Mouse (Mus musculus): ENCODE data around the gene Amn. TPM values are rescaled to one million over a fixed set of nuclear protein-coding genes. Genes with fewer than 3 reads are reported as not detected.
A peak's percentile ranks its signal among the peaks of the same experiment; 100 is the strongest.

The Amn gene
- polyA plus RNA-seq, 2 experiments, result 0.55 to 1.4 TPM

DNA sequence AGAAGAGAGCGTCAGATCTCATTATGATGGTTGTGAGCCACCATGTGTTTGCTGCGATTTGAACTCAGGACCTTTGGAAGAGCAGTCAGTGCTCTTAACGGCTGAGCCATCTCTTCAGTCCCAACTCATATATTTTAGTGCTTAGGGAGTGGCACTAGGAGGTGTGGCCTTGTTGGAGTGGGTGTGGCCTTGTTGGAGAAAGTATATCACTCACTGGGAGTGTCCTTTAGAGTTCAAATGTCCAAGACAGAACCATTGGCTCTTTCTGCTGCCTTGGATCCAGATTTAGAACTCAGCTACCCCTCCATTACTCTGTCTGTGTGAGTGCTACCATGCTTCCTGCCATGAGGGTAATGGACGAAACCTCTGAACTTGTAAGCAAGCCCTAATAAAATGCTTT, 37.1 kb upstream of the Amn start:
- H3K27me3 ChIP-seq (ENCODE audit: control insufficient read depth, insufficient read depth, low read length), result no peaks in the 10 kb centered on the region
- H3K4me1 ChIP-seq (ENCODE audit: control insufficient read depth, insufficient read depth, low read length), result peaks cover 3% of the 10 kb centered on the region
- H3K36me3 ChIP-seq (ENCODE audit: control insufficient read depth, insufficient read depth, low read length), result peaks cover 7% of the 10 kb centered on the region; the same call in 1 of the 2 replicates
- DNase-seq (ENCODE audit: low spot score), result no peak
- no peak for TF ChIP-seq POLR2A (IDR thresholded peaks at IDR 0.05; ENCODE audit: borderline replicate concordance, extremely low read depth, insufficient read depth, insufficient read length)
- H3K4me2 ChIP-seq (replicated peaks; ENCODE audit: low read depth, low read length, severe bottlenecking), result no peak overlapping the region
- H3K9me3 ChIP-seq (ENCODE audit: control insufficient read depth, low read length), result no peaks in the 10 kb centered on the region
- H3K9ac ChIP-seq (ENCODE audit: low read depth, low read length, severe bottlenecking), result no peak overlapping the region
- ATAC-seq (ENCODE audit: low FRiP score, low read depth), result no peak
- no peak overlapping the region for H3K4me3 ChIP-seq (replicated peaks; ENCODE audit: low read length)
- WGBS, result 86% methylated on average over 4 of the region's 4 CpGs
- H3K27ac ChIP-seq (replicated peaks; ENCODE audit: low read depth, low read length), result no peak overlapping the region

DNA sequence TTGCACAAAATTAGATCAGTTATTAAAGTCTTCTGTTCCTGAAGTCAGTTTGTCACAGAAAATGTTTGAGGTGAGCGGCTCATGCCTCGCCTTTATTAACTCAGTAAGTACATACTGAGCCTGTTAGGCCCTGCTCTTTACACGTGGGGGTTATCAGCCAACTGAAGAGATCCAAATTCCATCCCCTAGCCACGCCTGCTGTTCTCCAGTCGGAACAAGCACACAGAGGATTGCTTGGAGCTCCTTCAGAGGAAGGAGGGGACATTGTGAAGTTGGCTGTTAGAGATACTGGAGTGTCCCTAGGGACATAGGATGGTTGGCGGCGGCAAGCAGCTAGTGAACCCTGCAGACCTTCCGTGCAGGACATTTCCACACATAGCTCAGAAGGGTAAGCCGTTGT, 36.5 kb upstream of the Amn start:
- ATAC-seq (ENCODE audit: low FRiP score, low read depth) (no peak), DNase-seq (ENCODE audit: low spot score) (no peak)

DNA sequence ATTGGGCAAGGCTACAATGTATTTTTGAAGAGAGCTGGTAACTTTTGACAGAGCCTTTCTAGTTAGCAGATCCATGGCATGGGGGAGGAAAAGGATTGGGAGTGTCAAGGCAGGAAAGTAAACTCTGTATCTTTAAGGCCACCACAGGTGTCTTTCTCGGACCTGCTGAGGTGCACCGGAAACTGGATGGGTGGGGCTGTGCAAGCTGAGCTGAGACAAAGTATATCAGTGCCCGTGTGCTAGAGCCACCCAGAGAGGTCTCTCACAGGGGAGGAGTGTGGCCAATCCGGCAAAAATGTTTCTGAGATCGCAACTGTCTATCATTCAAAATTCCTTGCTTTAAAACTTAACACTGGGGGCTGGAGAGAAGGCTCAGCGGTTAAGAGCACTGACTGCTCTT, 35.3 kb upstream of the Amn start:
- H3K4me3 ChIP-seq (replicated peaks; ENCODE audit: low read length), result no peak overlapping the region
- 87% methylated on average over 6 of the region's 6 CpGs for WGBS
- H3K36me3 ChIP-seq (ENCODE audit: control insufficient read depth, insufficient read depth, low read length), result peaks cover 12% of the 10 kb centered on the region; the same call in 1 of the 2 replicates
- H3K9me3 ChIP-seq (ENCODE audit: control insufficient read depth, low read length), result no peaks in the 10 kb centered on the region
- peaks cover 6% of the 10 kb centered on the region for H3K4me1 ChIP-seq (ENCODE audit: control insufficient read depth, insufficient read depth, low read length)
- no peak for ATAC-seq (ENCODE audit: low FRiP score, low read depth)
- no peak overlapping the region for H3K27ac ChIP-seq (replicated peaks; ENCODE audit: low read depth, low read length)
- no peak overlapping the region for H3K4me2 ChIP-seq (replicated peaks; ENCODE audit: low read depth, low read length, severe bottlenecking)
- no peaks in the 10 kb centered on the region for H3K27me3 ChIP-seq (ENCODE audit: control insufficient read depth, insufficient read depth, low read length)
- no peak for TF ChIP-seq POLR2A (IDR thresholded peaks at IDR 0.05; ENCODE audit: borderline replicate concordance, extremely low read depth, insufficient read depth, insufficient read length)
- H3K9ac ChIP-seq (ENCODE audit: low read depth, low read length, severe bottlenecking), result no peak overlapping the region
- no peak for DNase-seq (ENCODE audit: low spot score)

More for the DNA sequence above, 36.5 kb upstream of the Amn start:
- H3K9me3 ChIP-seq (ENCODE audit: control insufficient read depth, low read length), result no peaks in the 10 kb centered on the region
- H3K27me3 ChIP-seq (ENCODE audit: control insufficient read depth, insufficient read depth, low read length), result no peaks in the 10 kb centered on the region
- no peak for TF ChIP-seq POLR2A (IDR thresholded peaks at IDR 0.05; ENCODE audit: borderline replicate concordance, extremely low read depth, insufficient read depth, insufficient read length)
- H3K4me1 ChIP-seq (ENCODE audit: control insufficient read depth, insufficient read depth, low read length), result peaks cover 6% of the 10 kb centered on the region
- no peak overlapping the region for H3K4me2 ChIP-seq (replicated peaks; ENCODE audit: low read depth, low read length, severe bottlenecking)
- no peak overlapping the region for H3K4me3 ChIP-seq (replicated peaks; ENCODE audit: low read length)
- peaks cover 9% of the 10 kb centered on the region; the same call in 1 of the 2 replicates for H3K36me3 ChIP-seq (ENCODE audit: control insufficient read depth, insufficient read depth, low read length)
- no peak overlapping the region for H3K9ac ChIP-seq (ENCODE audit: low read depth, low read length, severe bottlenecking)
- H3K27ac ChIP-seq (replicated peaks; ENCODE audit: low read depth, low read length), result no peak overlapping the region
- 78% methylated on average over 9 of the region's 9 CpGs for WGBS

DNA sequence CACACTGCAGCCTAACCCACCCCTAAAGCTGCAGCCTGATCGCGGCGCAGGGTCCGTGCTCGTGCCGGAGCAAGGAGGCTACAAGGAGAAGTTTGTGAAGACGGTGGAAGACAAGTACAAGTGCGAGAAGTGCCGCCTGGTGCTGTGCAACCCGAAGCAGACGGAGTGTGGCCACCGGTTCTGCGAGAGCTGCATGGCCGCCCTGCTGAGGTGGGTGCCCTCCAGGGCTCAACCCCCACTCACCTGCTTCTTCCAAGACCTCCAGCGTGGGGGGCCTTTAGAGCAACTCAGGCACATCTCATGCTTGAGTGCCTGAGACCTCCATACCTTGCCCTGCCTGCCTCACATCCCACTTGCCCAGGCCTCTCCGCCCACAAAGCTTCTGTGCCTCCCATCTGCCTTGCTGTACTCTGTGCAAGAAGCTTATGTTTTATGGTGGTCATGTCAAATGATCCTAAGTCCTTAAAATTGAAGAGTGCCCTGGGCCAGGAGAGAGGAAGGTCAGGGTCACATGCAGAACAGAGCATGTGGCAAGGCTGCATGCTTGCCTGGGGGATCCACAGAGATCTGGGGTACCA, 33.2 kb upstream of the Amn start:
- no peak overlapping the region; the same call in 1 of the 2 replicates for H3K27ac ChIP-seq (replicated peaks; ENCODE audit: low read depth, low read length)
- peaks cover 6% of the 10 kb centered on the region for H3K4me1 ChIP-seq (ENCODE audit: control insufficient read depth, insufficient read depth, low read length)
- H3K9ac ChIP-seq (ENCODE audit: low read depth, low read length, severe bottlenecking), result no peak overlapping the region
- H3K4me3 ChIP-seq (replicated peaks; ENCODE audit: low read length), result no peak overlapping the region
- no peaks in the 10 kb centered on the region for H3K27me3 ChIP-seq (ENCODE audit: control insufficient read depth, insufficient read depth, low read length)
- H3K36me3 ChIP-seq (ENCODE audit: control insufficient read depth, insufficient read depth, low read length), result peaks cover 21% of the 10 kb centered on the region
- no peak for TF ChIP-seq POLR2A (IDR thresholded peaks at IDR 0.05; ENCODE audit: borderline replicate concordance, extremely low read depth, insufficient read depth, insufficient read length)
- no peak overlapping the region for H3K4me2 ChIP-seq (replicated peaks; ENCODE audit: low read depth, low read length, severe bottlenecking)
- WGBS, result 92% methylated on average over 16 of the region's 16 CpGs
- DNase-seq (ENCODE audit: low spot score) (no peak), ATAC-seq (ENCODE audit: low FRiP score, low read depth) (no peak)
- H3K9me3 ChIP-seq (ENCODE audit: control insufficient read depth, low read length), result no peaks in the 10 kb centered on the region

DNA sequence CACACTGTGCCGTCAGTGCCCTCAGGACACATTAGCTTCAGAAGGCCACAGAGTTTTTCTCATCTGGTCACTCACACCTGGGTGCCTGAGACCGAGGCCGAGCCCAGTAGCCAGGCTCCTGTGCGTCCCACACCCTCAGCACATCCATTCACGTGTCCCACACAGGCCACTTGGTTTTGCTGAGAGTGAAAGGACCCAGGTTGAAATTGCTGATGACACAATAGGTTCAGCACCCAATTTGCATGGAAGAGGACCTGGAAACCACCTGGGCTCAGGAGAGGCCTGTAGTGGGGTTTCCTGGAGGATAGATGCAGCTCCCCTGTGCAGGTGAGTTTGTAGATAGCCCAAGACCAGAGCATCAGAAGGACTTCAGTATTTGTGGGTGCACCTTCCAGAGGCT, 32.5 kb upstream of the Amn start:
- Histone ChIP-seq H3K36me3 (ENCODE audit: control insufficient read depth, insufficient read depth, low read length) (peaks cover 27% of the 10 kb centered on the region), H3K9me3 (ENCODE audit: control insufficient read depth, low read length) (no peaks in the 10 kb centered on the region)
- TF ChIP-seq POLR2A (IDR thresholded peaks at IDR 0.05; ENCODE audit: borderline replicate concordance, extremely low read depth, insufficient read depth, insufficient read length), result no peak

More for the DNA sequence above, 32.5 kb upstream of the Amn start:
- 84% methylated on average over 5 of the region's 5 CpGs for WGBS
- H3K27ac ChIP-seq (replicated peaks; ENCODE audit: low read depth, low read length), result peak overlapping the region; percentile 35; the same call in 1 of the 2 replicates
- H3K4me2 ChIP-seq (replicated peaks; ENCODE audit: low read depth, low read length, severe bottlenecking), result no peak overlapping the region
- no peaks in the 10 kb centered on the region for H3K27me3 ChIP-seq (ENCODE audit: control insufficient read depth, insufficient read depth, low read length)
- no peak overlapping the region for H3K4me3 ChIP-seq (replicated peaks; ENCODE audit: low read length)
- H3K9ac ChIP-seq (ENCODE audit: low read depth, low read length, severe bottlenecking), result no peak overlapping the region
- DNase-seq (ENCODE audit: low spot score) (no peak), ATAC-seq (ENCODE audit: low FRiP score, low read depth) (no peak)
- peaks cover 6% of the 10 kb centered on the region for H3K4me1 ChIP-seq (ENCODE audit: control insufficient read depth, insufficient read depth, low read length)
